Mouse (Mus musculus) MEL (cell line): ENCODE results near the gene Tsg101. TPM values are rescaled to one million over a fixed set of nuclear protein-coding genes. Genes with fewer than 3 reads are reported as not detected.

ENCODE experiments used
- DNase-seq: peaks from one replicate; pipeline ENCODE4 v3.0.0; 2011; ENCODE audit warnings: low read depth, low spot score
- H3K27ac ChIP-seq: 2 replicates; pipeline ENCODE4 v1.5.1; 2012; ENCODE audit warnings: low read depth, mild to moderate bottlenecking, control low read depth, low read length, moderate library complexity; ENCODE audit not compliant: control insufficient read depth
- H3K27me3 ChIP-seq, 2 experiments: fragments of 150-350 bp in 1 of 2; sonication (generic) in 1 of 2; 2 replicates each; pipeline ENCODE4 v1.6.1; 2012; ENCODE audit warnings: low read length in 2 of 2, mild to moderate bottlenecking in 2 of 2, improper control_type of control experiment in 1 of 2, moderate library complexity in 1 of 2; ENCODE audit not compliant: insufficient read depth in 2 of 2, control insufficient read depth in 1 of 2
- H3K36me3 ChIP-seq, 2 experiments: 2 replicates each; pipeline ENCODE4 v1.6.1; 2012 to 2014; ENCODE audit warnings: low read length in 2 of 2, improper control_type of control experiment in 1 of 2, inconsistent platforms in 1 of 2, mild to moderate bottlenecking in 1 of 2; ENCODE audit not compliant: insufficient read depth in 2 of 2, control insufficient read depth in 1 of 2
- H3K4me1 ChIP-seq, 2 experiments: fragments of 150-350 bp in 1 of 2; sonication (generic) in 1 of 2; 2 replicates each; pipeline ENCODE4 v1.6.1; 2012; ENCODE audit warnings: low read length in 2 of 2, improper control_type of control experiment in 1 of 2, mild to moderate bottlenecking in 1 of 2; ENCODE audit not compliant: insufficient read depth in 2 of 2, control insufficient read depth in 1 of 2
- H3K4me3 ChIP-seq, 2 experiments: fragments of 150-350 bp in 1 of 2; sonication (generic) in 1 of 2; 2 replicates each; pipeline ENCODE4 v1.5.1; 2012; ENCODE audit warnings: low read depth in 2 of 2, low read length in 2 of 2, mild to moderate bottlenecking in 2 of 2, moderate library complexity in 2 of 2, control low read depth in 1 of 2, improper control_type of control experiment in 1 of 2; ENCODE audit not compliant: control insufficient read depth in 1 of 2, insufficient read depth in 1 of 2
- H3K79me2 ChIP-seq: 2 replicates; pipeline ENCODE4 v1.6.1; 2012; ENCODE audit warnings: mild to moderate bottlenecking, low read length, moderate library complexity; ENCODE audit not compliant: control insufficient read depth, poor library complexity, insufficient read depth
- H3K9ac ChIP-seq: 2 replicates; pipeline ENCODE4 v1.6.1; 2012; ENCODE audit warnings: low read depth, mild to moderate bottlenecking, control low read depth, low read length, moderate library complexity; ENCODE audit not compliant: control insufficient read depth, poor library complexity, severe bottlenecking
- H3K9me3 ChIP-seq: fragments of 150-350 bp; sonication (generic); replicated peaks from 2 replicates; pipeline ENCODE4 v1.6.1; 2012; ENCODE audit warnings: mild to moderate bottlenecking, low read length, improper control_type of control experiment, moderate library complexity; ENCODE audit not compliant: insufficient read depth
- BHLHE40 ChIP-seq: IDR thresholded peaks from 2 replicates; pipeline ENCODE4 v1.6.1; 2012; ENCODE audit warnings: low read depth, mild to moderate bottlenecking, inconsistent platforms, low read length, improper control_type of control experiment, borderline replicate concordance
- CHD2 ChIP-seq: IDR thresholded peaks from 2 replicates; pipeline ENCODE4 v1.6.1; 2011; ENCODE audit warnings: low read length, improper control_type of control experiment
- ELF1 ChIP-seq: IDR thresholded peaks from 2 replicates; pipeline ENCODE4 v1.6.1; 2014; ENCODE audit warnings: low read depth, mild to moderate bottlenecking, inconsistent platforms, low read length, improper control_type of control experiment, moderate library complexity
- MAX ChIP-seq: IDR thresholded peaks from 2 replicates; pipeline ENCODE4 v1.6.1; 2011; ENCODE audit warnings: low read length, improper control_type of control experiment
- MAZ ChIP-seq: IDR thresholded peaks from 2 replicates; pipeline ENCODE4 v1.6.1; 2012; ENCODE audit warnings: low read depth, mild to moderate bottlenecking, inconsistent platforms, low read length, improper control_type of control experiment
- MXI1 ChIP-seq: IDR thresholded peaks from 2 replicates; pipeline ENCODE4 v1.6.1; 2011; ENCODE audit warnings: mild to moderate bottlenecking, low read depth, low read length, improper control_type of control experiment
- NRF1 ChIP-seq: IDR thresholded peaks from 2 replicates; pipeline ENCODE4 v1.6.1; 2014; ENCODE audit warnings: low read depth, mild to moderate bottlenecking, inconsistent platforms, low read length, improper control_type of control experiment, moderate library complexity; ENCODE audit not compliant: poor library complexity, insufficient read depth, severe bottlenecking
- RCOR1 ChIP-seq: IDR thresholded peaks from 2 replicates; pipeline ENCODE4 v1.6.1; 2012; ENCODE audit warnings: low read depth, mild to moderate bottlenecking, inconsistent platforms, low read length, improper control_type of control experiment
- TCF12 ChIP-seq: IDR thresholded peaks from 2 replicates; pipeline ENCODE4 v1.6.1; 2014; ENCODE audit warnings: low read depth, mild to moderate bottlenecking, inconsistent platforms, low read length, improper control_type of control experiment, moderate library complexity
- ZC3H11A ChIP-seq: IDR thresholded peaks from 2 replicates; pipeline ENCODE4 v1.6.1; 2012; ENCODE audit warnings: low read depth, mild to moderate bottlenecking, inconsistent platforms, low read length, improper control_type of control experiment
- ZKSCAN1 ChIP-seq: IDR thresholded peaks from 2 replicates; pipeline ENCODE4 v1.6.1; 2012; ENCODE audit warnings: low read depth, mild to moderate bottlenecking, inconsistent platforms, low read length, improper control_type of control experiment, moderate library complexity
- polyA plus RNA-seq, 2 experiments: library from polyadenylated mRNA; stranded (reverse) in 1 of 2; unstranded in 1 of 2; fragments of >175 nt in 1 of 2; fragments of >200 nt in 1 of 2; gene quantifications; 2 replicates each; pipeline versions ENCODE4 v1.2.1 to v1.2.4; 2012; ENCODE audit warnings: low replicate concordance in 2 of 2, low read depth in 1 of 2; ENCODE audit not compliant: insufficient read length in 2 of 2, insufficient read depth in 1 of 2, missing spikeins in 1 of 2
- total RNA-seq: library from RNA; depleted of rRNA; stranded (reverse); fragments of 300-350 nt; gene quantifications from 2 replicates; pipeline ENCODE4 v1.2.3, GENCODE M21; 2012

Gene Tsg101
- total and polyA plus RNA-seq, 3 experiments, result 25.3 to 88.9 TPM; not detected in 1

GRCm38 (mm10) chr7:46911250-46911649 is 8.5 kb downstream of the Tsg101 start:
- H3K27me3 ChIP-seq, result no peaks in the 10 kb centered on the region
- TF ChIP-seq NRF1 (no peak), MAX (no peak), BHLHE40 (no peak), TCF12 (no peak), ELF1 (no peak), ZC3H11A (no peak)

DNA sequence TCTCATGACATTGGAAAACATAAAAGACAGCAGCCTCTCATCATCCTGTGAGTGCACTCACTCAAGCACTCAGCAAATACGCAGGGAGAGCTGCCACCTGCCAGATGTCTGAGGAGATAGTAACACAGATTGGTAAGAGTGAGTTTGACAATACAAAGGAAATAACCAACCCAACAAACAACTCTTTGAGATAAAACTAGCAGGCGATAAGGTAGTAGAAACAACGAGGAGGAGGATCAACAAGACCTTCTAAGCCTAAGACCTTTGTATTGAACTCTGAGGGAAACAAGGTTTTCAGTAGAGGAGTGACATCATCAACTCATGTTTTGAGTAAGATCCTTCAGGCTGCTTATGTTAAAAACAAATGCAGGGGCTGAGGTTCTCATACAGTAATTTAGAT is 20.4 kb downstream of the Tsg101 start:
- Histone ChIP-seq H3K36me3 (peaks cover 0 to 17% of the 10 kb centered on the region in 2 experiments; a peak in 3 of 4 replicates), H3K27me3 (no peaks in the 10 kb centered on the region), H3K27ac (no peak overlapping the region), H3K79me2 (no peaks in the 10 kb centered on the region), H3K4me3 (no peak overlapping the region), H3K9ac (no peak overlapping the region), H3K4me1 (no peaks in the 10 kb centered on the region), H3K9me3 (no peaks in the 10 kb centered on the region)
- TF ChIP-seq RCOR1 (no peak), MXI1 (no peak), MAZ (no peak), ZKSCAN1 (no peak)
- DNase-seq, result no peak

More at GRCm38 (mm10) chr7:46911250-46911649, 8.5 kb downstream of the Tsg101 start:
- no peak overlapping the region for H3K9ac ChIP-seq
- peaks cover 0 to 4% of the 10 kb centered on the region in 2 experiments; a peak in 2 of 4 replicates for H3K4me1 ChIP-seq
- peaks cover 0 to 16% of the 10 kb centered on the region in 2 experiments; a peak in 2 of 4 replicates for H3K36me3 ChIP-seq
- peak; percentile 22 for DNase-seq
- H3K4me3 ChIP-seq, result no peak overlapping the region
- H3K79me2 ChIP-seq, result peaks cover 6% of the 10 kb centered on the region
- H3K9me3 ChIP-seq, result no peaks in the 10 kb centered on the region
- H3K27ac ChIP-seq, result no peak overlapping the region

DNA sequence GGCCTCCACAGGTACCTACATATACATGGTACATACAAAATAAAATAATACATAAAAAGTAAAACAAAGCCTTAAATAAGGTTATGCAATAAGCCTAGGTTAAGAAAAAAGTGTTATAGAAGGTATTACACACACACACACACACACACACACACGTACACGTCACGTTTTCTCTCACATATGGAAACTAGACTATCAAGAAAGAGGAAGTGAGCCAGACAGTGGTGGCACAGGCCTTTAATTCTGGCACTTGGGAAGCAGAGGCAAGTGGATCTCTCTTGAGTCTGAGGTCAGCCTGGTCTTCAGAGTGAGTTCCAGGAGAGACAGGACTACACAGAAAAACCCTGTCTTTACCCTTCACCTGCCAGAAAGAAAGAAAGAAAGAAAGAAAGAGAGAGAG is 24.3 kb downstream of the Tsg101 start:
- Histone ChIP-seq H3K79me2 (no peaks in the 10 kb centered on the region), H3K9ac (no peak overlapping the region), H3K27ac (no peak overlapping the region), H3K27me3 (no peaks in the 10 kb centered on the region), H3K9me3 (no peaks in the 10 kb centered on the region), H3K4me1 (no peaks in the 10 kb centered on the region), H3K4me3 (no peak overlapping the region), H3K36me3 (peaks cover 0 to 18% of the 10 kb centered on the region in 2 experiments; a peak in 3 of 4 replicates)
- TF ChIP-seq CHD2, result no peak
- peak; percentile 31 for DNase-seq
